Mouse (Mus musculus): ENCODE measurements around the gene Pold4. TPM values are rescaled to one million over a fixed set of nuclear protein-coding genes. Genes with fewer than 3 reads are reported as not detected.
A peak's percentile ranks its signal among the peaks of the same experiment; 100 is the strongest.

Gene Pold4
- total and polyA plus RNA-seq, 3 experiments, result 36.8 to 76.4 (median 53.4) TPM

DNA sequence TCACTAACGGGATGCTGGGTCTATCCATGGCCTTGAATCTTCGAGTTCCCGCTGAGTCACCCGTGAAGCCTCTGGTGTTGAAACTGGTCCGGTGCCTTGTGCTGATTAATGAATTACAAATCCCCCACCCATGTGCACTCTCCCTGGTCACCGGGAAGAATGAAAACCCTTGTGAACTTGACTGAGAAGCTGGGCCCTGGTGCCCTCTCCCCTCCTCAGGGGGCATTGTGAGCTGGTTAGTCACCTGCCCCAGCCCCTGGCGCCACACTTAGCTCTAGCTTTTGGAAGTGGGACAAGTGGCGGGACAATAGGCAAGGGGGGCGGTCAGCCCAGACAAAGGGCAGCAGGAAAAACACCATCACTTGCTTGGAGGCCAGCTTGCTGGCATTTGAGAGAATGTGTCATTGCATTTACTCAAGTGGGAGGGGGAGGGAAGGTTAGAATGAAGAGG lies 18.1 kb upstream of the Pold4 start:
- in situ Hi-C loops (cut with MboI; ENCODE audit: low pct_ligation_motif_present, low pct_unique_long_range_greater_than_20kb, low sequenced_read_pairs) (no loop called here), dilution Hi-C loops (cut with MboI; ENCODE audit: extremely low pct_ligation_motif_present, extremely low pct_unique_long_range_greater_than_20kb, low sequenced_read_pairs) (no loop called here)
- Histone ChIP-seq H3K27me3 (replicated peaks) (peaks cover 64% of the 10 kb centered on the region), H3K79me2 (replicated peaks; ENCODE audit: control insufficient read depth, extremely low read depth, insufficient read depth, poor library complexity, severe bottlenecking) (no peaks in the 10 kb centered on the region), H3K4me2 (ENCODE audit: insufficient read depth, low read depth, poor library complexity, severe bottlenecking) (peak overlapping the region; percentile 84; the same call in 1 of the 2 replicates), H3K36me3 (replicated peaks in 1 of 2; ENCODE audit: control insufficient read depth in 1 of 2, insufficient read depth in 1 of 2, low read length in 1 of 2) (no peaks in the 10 kb centered on the region), H3K4me1 (ENCODE audit: control insufficient read depth in 1 of 2, insufficient read depth in 2 of 2) (peaks cover 14 to 28% of the 10 kb centered on the region in 2 experiments), H3K27ac (ENCODE audit: insufficient read depth, low read depth) (no peak overlapping the region), H3K9ac (ENCODE audit: insufficient read depth, low read depth) (no peak overlapping the region), H3K9me3 (replicated peaks; ENCODE audit: low read length) (no peaks in the 10 kb centered on the region), H3K4me3 (replicated peaks in 1 of 3; ENCODE audit: low read depth in 2 of 3, low read length in 2 of 3, poor library complexity in 1 of 3) (no peak overlapping the region)
- TF ChIP-seq SIN3A (IDR thresholded peaks at IDR 0.05; ENCODE audit: low read length) (no peak), JUN (IDR thresholded peaks at IDR 0.05; ENCODE audit: insufficient read depth, low read depth, low read length) (no peak), E2F4 (IDR thresholded peaks at IDR 0.05; ENCODE audit: insufficient replicate concordance, low read depth, low read length) (no peak), ETS1 (conservative IDR thresholded peaks at IDR 0.05; ENCODE audit: low read depth, low read length) (no peak), NRF1 (IDR thresholded peaks at IDR 0.05; ENCODE audit: low read depth, low read length) (no peak)
- no peak for DNase-seq (ENCODE audit: extremely low read depth)

DNA sequence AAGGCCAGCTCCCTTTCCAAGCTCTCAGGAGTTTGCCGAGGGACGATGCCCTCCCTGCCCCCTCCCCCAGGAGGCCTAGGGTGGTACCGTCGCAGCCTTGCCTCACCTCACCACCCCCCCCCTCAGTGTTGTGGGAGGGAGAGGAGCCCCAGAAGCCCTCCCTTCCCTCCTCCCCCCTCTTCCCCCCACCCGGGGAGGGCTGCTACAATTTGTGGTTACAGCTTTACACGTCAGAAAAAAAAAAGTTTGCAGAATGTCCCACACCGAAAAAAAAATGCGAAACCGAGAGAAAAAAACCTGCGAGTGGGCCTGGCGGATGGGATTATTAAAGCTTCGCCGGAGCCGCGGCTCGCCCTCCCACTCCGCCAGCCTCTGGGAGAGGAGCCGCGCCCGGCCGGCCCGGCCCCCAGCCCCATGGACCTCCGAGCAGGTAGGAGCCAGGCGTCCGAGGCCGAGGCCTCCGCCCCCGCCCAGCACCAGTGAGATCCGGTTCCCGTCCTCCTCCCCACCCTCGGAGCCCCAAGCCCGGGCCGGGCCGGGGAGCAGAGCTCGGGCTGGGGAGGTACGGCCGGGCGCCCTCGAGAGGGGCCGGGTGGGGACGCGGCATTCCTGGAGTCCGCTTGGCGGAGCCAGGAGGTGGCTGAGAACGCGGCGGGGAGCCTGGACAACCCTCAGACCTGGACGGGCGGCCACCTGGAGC lies 17.5 kb upstream of the Pold4 start, which contains the start of the genes Clcf1 and AC109138.7:
Gene Clcf1 (plus strand): TSS at position 168 of the 700 bp plus-strand sequence.
Gene AC109138.7 (plus strand): TSS at position 287 of the 700 bp plus-strand sequence.
- no peak within 1 kb of the TSS for H3K27ac ChIP-seq (ENCODE audit: insufficient read depth, low read depth)
- peaks cover 9 to 28% of the 10 kb centered on the region in 2 experiments; a peak in 3 of 4 replicates for H3K4me1 ChIP-seq (ENCODE audit: control insufficient read depth in 1 of 2, insufficient read depth in 2 of 2)
- TF ChIP-seq ZNF384 (IDR thresholded peaks at IDR 0.05; ENCODE audit: low read depth, low read length) (peak; percentile 84), JUN (IDR thresholded peaks at IDR 0.05; ENCODE audit: insufficient read depth, low read depth, low read length) (no peak), MEF2A (IDR thresholded peaks at IDR 0.05; ENCODE audit: borderline replicate concordance, low read depth, low read length) (no peak), UBTF (IDR thresholded peaks at IDR 0.05; ENCODE audit: low read depth, low read length) (peak; percentile 91; the same call in 1 of the 2 replicates), ZKSCAN1 (IDR thresholded peaks at IDR 0.05; ENCODE audit: borderline replicate concordance, low read depth, low read length) (no peak), TBP (conservative IDR thresholded peaks at IDR 0.05; ENCODE audit: low read depth, low read length) (no peak), PAX5 (IDR thresholded peaks at IDR 0.05; ENCODE audit: low read length) (no peak), MAZ (IDR thresholded peaks at IDR 0.05; ENCODE audit: low read depth, low read length) (peak; percentile 91), BHLHE40 (IDR thresholded peaks at IDR 0.05; ENCODE audit: low read depth, low read length) (no peak)
- DNase-seq (ENCODE audit: extremely low read depth), result no peak
- in situ Hi-C loops (cut with MboI; ENCODE audit: low pct_ligation_motif_present, low pct_unique_long_range_greater_than_20kb, low sequenced_read_pairs), result no loop called here
- H3K79me2 ChIP-seq (replicated peaks; ENCODE audit: control insufficient read depth, extremely low read depth, insufficient read depth, poor library complexity, severe bottlenecking), result no peaks in the 10 kb centered on the region
- peak within 1 kb of the TSS; percentile 84 for H3K4me2 ChIP-seq (ENCODE audit: insufficient read depth, low read depth, poor library complexity, severe bottlenecking)
- H3K36me3 ChIP-seq (replicated peaks in 1 of 2; ENCODE audit: control insufficient read depth in 1 of 2, insufficient read depth in 1 of 2, low read length in 1 of 2), result no peaks in the 10 kb centered on the region
- peak within 1 kb of the TSS; percentile 93 for H3K9ac ChIP-seq (ENCODE audit: insufficient read depth, low read depth)
- H3K4me3 ChIP-seq (replicated peaks in 1 of 3; ENCODE audit: low read depth in 2 of 3, low read length in 2 of 3, poor library complexity in 1 of 3), result peak within 1 kb of the TSS; percentile 16 to 74 (median 33)
- no peaks in the 10 kb centered on the region for H3K9me3 ChIP-seq (replicated peaks; ENCODE audit: low read length)
- dilution Hi-C loops (cut with MboI; ENCODE audit: extremely low pct_ligation_motif_present, extremely low pct_unique_long_range_greater_than_20kb, low sequenced_read_pairs), result no loop called here
- peaks cover 63% of the 10 kb centered on the region for H3K27me3 ChIP-seq (replicated peaks)

Measured in CH12.LX (cell line).